Mouse (Mus musculus): ENCODE measurements at regions not wholly inside any gene's neighbourhood (a gene's known extent, or its start where the extent isn't known, plus 50 kb on each side); places are given as distances from the start of the nearest gene placed in this dataset.

DNA sequence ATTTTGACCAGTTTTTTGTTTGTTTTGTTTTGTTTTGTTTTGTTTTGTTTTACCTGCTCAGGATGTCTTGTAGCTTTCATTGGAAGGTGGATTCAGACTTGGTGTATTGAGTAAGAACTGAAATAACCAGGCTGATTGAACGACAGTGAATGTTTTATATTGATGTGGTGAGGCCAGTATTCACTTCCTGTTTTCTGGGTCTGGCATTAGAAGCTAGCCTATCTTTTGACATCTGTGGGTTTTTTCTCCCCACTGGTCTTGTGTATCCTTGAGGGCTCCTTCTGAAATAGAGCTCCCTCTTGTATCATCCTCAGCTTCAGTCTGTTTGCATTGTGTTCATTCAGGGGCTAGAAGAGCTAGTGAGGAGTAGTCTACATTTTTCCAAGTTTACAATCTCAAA, 175.5 kb downstream of the 1700129C05Rik start:
- no peak for DNase-seq

DNA sequence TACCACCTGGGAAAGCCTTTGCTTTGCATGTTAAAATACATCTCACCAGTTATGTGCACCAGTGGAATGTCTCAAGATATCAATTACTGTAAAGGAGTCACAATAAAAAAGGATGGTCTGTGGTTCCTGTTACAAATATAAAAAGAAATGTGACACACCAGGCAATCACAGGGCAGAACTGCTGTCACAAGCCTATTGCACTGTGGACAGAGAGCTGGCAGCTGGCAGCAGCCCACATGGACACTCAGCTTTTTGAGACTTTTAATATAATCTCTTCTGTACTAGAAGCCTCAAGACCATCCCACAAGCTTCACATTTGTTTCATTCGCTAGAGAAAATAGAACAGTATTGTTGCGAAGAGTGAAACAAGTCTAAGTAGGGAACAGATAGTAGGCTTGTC, 197.7 kb downstream of the 1700129C05Rik start:
- DNase-seq, result no peak

DNA sequence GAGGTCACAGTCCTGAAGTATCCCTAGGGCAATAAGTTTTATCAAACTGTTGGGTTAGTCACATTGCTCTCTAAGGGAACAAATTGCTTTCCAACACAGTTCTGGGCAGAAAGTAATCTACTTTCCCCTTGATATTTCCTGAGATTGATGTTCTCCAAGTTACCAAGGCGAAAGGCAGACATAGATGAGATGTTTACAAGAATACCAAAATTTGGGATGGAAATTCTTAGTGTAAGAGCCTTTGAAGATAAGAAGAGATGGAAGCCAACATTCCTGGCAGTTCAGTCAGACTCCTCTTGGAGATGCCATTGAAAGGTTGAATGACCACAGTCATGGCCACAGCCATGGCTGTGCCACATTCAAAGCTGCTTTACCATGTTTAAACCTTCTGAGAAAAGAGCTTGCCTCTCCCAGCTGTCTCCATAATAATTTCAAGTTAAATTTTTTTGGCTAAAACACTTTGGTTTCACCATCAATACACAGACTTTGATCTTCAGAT, 199.4 kb downstream of the 1700129C05Rik start:
- DNase-seq, result no peak

DNA sequence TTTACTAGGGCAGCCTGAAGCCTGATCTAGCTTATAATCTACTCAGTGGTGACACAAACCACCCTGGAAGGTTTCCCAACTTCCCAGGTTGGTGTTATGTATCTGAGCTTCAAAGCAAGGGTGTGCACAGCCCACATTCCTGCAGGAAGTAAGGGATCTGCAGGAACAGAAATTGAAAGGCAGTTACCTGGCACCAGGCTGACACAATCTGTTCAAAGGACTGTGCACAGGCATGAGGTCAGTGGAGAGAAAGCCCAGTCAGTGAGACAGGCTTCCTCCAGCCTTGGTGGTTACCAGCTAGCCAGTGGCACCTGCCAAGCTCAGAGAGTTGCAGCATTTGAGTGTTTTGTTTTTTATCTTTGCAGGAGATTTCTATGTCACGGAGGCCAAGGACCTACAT, 203.6 kb downstream of the 1700129C05Rik start:
- no peak for DNase-seq

DNA sequence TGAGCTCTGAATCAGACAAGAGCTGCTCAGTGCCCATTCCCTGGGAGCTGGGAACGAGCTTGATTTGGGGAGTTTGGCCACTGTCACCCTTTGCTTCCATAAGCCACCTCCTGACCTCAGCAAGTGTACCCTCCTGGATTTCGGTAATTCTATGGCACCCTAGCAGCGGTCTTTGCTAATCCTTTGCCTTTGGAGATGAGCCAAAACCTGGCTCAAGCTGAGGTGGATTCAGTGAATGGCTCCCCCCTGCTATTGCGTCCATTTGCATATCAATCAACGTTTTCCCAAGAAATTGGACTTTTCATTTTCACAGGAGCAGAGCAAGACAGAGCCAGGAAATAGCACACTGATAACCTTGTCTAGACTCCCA, 204.1 kb downstream of the 1700129C05Rik start:
- DNase-seq, result no peak

DNA sequence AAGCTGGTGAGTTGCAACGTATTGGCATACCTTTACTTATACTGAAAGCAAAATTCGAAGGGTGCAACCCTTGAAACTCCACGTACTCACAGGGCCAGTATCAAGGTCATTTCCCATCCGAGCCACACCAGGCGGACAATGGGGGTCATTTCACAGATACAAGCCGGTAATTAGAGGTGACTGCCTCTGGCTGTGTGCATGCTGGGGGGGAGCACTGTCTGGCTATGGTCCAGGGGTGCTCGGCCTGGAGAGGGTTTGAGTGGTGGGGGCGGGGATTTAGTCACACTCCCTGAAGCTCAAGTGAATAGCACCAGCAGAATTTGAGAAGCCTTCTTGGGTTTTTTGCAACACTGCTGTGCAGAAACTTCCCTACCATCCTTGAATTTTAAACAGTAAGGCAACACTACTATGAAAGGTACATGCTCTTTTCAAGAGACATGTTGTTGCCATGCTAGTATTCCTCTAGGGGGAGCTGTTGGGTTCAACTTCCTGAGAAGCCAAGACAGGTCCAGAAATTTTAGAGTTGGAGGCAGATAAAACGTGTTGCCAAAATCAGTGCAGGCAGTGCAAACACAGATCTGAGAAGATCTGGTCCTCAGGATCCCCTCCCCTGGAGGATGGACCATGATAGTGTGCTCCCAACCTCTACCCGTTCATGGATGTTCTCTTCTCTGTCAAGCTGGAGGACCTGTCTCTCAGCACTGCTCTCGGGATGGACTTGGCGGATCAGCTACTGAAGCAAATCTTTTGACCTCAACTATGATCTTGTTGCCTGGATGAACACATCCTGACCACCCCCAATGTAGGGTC, 204.7 kb downstream of the 1700129C05Rik start:
- no peak for DNase-seq

DNA sequence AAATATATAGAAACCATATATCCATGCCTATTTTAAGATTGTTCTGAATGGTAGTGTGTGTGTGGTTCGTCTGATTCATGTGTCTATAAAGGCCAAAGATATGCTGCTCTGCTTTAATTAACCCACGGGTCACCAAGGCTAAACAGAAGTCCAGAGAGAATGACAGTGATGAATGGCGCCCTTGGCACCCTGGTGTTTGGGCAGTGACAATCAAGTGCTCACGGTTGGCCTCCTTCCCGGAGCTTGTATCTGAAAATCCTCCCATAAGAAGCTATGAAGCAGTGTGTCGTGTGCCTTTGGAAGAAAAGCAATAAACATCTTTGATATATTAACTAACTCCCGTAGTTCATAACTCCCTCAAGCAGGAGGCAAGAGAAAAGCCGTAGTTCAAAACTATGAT, 205.4 kb downstream of the 1700129C05Rik start:
- peak; percentile 28 to 46 for DNase-seq

DNA sequence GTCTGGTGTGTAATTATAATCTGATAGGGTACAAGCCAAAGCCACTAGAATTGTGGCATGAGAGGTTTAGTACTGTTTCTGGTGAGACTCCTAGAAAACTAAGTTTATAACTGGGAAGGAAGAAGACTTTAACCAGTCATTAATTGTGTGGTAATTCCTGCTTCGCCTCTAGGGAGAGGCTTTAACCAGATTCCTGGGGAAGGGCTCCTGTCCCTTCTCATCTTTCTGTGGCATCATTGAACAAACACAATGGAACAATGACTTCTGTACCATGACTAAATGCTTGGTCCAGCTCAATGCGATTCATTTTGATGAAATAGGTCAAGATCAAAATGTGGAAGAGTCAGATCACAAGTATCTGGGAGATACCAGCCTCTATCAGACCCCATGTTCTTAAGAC, 206.6 kb downstream of the 1700129C05Rik start:
- no peak for DNase-seq

DNA sequence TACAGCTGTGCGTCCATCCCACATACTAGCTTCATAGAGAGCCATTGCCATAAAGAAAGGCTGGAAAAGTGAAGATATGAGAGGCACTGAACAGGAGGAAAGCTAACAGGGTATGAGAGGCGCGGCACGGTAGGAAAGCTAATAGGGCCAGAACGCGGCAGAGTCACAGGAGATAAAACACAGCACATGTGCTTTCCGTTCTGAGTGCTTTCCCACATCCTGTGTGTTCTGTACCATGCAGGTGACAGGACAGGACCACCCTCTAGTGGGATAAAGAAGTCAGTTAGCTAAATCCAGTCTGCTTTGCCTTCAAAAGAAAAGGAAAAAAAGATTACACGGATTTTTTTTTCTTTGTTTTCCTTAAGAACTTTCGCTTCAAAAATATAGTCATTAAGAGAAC, 224.8 kb downstream of the 1700129C05Rik start:
- DNase-seq, result no peak

DNA sequence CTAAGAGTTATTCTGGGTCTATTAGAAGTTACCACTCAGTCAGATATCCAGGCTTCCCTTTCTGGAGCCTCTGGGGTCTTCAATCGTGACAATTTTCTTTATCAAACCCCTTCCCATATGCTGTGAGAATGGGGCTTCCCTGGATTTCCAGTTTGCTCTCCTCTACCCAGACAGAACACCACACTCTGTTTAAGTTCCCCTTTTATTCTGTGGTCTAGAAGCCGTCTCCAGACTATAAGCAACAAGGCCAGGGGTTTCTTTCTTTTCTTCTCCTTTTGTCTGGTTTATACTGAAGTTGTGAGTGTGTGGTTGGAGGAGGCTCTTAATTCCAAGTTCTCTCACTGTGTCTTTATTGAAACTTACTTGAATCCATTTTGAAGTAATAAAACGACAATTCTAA, 225.5 kb downstream of the 1700129C05Rik start:
- DNase-seq, result no peak

DNA sequence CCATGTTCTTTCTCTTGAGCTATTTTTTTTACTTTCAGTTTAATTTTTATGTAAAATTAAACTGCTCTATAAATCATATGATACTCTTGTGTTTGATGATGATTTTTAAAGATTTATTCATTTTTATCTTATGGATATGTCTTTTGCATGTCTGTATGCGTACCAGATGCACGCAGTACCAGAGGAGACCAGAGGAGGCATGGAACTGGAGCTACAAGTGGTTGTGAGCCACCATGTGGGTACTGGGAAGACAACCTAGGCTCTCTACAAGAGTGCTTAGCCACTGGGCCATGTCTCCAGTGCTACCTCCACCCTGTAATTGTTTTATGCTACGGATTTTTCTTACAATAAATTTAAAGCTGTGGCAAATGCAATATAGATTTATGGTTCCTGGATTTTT, 227.8 kb downstream of the 1700129C05Rik start:
- DNase-seq, result no peak

DNA sequence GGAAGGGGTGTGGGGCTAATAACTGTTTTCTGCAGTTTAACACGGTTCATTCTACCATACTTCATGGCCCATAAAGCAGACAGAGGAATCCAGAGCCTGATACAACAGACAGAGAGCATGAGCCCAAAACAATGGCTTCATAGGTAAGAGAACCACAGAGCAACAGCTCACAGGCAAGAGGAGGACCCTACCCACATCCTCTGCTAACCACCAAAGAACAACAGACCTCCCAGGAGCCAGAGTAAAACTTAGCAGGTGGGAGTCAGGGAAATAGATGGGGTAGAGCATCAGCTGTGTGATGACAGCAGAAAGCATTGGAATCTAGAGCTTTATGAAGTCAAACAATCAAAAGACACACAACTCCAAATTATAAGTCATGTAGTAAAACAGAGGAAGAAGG, 231.8 kb downstream of the 1700129C05Rik start:
- no peak for DNase-seq

DNA sequence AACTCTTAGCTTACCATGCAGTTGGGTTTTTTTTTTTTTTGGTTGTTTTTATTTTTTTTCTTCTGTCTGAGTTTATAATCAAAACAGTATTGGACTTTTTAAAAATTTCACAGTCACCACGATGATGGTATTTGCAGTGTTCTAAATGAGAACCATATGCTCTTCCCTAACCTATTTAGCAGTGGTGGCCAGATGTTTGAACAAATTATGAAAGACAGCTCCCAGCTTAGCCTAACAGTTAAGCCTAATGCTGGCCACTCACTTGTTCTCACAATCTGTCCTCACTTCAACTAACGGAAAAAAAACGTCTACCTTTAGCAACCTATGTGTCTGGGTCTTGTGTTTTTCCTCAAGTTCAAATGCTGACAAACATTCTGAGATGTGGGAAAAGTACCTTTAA, 234.8 kb downstream of the 1700129C05Rik start:
- no peak for DNase-seq

DNA sequence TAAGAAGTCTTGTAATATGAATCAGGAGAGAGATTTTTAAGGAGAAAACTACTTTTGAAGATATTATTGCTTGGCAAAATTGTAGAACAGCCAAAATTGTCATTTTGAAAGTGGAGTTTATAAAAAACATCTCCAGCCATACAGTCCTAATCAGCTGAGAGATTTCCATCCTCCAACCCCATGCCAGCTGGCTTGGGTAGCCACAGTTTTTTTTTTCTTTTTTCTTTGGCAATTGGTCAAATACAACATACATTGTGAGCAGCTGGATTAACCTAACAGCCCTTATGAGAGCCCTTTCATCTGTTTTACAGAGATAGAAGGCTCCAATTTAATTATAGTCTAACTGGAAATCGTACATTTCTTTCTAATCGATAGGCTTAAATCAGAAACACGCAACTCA, 235.3 kb downstream of the 1700129C05Rik start:
- no peak for DNase-seq

DNA sequence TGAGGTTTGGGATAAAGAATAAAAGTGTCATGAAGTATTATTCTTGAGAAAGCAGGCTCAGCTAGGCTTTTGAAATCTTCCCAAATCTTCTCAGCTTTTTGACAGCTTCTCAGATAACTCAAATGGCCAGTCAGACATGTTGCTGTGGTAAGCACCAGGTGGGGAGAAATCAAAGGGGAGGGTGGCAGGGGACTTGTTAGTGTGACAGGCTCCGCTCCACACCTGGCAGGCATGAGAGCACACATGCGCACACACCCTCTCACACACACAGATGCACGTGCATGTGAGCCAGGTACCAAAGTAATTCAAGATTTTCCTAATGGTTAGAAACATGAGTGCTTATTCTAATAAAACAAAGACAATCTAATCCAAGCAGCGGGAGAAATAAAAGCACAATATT, 236.1 kb downstream of the 1700129C05Rik start:
- no peak for DNase-seq

DNA sequence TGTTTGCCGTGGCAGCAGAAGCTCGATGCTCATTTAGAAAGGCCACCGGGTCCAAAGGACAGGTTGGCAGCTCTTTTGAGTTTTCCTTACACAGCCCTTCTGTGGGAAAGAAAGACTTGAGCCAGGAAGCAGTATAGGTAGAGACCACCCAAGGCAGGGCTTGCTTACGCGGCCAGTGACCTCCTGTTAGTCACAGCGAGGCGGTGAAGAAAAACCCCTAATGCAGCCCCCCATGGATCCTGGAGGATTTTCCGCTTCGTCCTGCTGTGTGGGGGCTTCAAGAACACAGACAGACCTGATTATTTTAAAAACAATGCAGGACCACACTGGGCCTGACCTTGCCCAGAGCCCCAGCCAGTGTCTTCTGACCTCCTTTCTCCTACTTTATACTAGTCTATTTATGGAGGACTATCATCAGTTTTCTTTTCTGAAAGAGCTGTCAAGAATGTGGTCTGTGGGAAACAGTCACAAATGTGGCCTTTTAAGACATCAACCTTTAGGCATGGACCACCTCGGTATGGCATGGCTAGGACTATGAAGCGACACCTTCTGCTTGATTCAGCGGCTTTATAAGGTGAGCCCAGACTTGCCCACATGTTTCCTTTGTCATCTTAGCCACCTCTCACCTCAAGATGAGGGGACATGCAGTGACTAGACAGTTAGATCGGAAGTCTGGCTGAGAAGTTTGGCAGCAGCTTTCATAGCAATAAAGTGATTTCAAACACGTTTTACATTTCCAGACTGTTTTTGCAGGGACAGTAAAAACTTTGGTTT, 274.3 kb downstream of the 1700129C05Rik start:
- peak in 1 of 2 experiments; percentile 8 for DNase-seq

DNA sequence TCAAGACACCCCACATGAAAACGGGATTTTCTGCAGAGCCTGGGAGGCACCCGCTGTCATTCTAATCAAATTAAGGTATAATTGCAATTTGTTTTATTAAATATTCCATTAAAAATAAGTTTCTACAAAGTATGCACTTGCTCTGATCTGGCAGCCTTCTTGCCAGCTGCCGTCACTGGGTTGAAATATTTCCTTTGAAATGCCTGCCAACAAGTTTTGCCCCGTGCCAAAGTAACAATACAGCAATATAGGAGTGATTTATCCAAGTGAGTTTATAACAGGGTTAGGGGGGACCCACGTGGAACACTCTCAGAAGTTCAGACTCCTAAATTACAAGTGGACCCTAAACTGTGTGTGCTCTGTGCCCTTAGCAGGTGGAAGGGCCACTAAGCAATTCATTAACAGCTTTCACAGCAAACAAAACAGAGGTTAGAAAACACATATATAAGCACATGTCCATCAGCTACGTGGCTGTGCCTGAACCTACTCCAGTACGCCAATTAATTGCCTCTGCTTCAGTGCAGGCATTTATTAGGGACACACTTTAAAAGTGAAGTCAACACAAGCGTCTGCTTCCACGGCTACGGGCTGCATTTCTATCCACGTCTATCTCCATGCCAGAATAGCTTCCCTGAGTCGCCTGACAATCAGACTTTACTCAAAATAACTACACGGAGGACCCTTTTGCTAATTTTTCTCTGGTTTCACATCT, 275.1 kb downstream of the 1700129C05Rik start:
- DNase-seq, result peak in 1 of 2 experiments; percentile 9

DNA sequence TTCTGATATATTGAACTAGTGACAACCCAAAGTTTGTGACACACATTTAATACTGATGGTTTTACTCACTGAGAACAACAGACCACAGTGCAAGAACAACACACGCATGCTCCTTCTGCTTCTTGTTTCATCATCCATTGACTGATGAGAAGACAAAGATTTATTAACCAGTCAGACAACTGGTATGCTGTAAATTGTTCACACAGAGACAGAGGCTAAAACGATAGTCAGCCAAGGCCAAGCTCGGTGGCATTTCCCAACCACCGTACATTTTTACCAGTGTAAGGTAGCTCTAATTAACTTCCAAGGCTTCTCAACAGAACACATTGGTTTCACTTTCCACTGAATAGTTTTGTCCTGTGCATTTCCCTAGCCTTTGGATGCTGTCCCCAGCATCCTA, 287.8 kb downstream of the 1700129C05Rik start:
- no peak for DNase-seq

DNA sequence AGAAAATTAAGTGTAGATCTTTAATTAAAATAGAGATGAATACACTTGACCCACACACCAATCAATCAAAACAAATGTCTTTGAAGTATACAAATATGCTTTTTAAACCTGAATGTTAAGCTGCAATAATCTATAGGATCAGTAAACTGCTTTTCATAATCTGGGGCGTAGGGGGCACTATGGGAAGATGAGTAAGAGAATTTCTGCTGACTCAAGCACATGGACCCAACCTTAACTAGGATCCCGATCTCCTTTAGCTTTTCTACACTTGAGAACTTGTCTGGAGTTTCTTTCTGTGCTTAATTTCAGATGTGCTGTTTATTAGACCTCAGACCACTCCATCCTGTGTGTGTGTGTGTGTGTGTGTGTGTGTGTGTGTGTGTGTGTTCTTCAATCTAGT, 298.1 kb downstream of the 1700129C05Rik start:
- no peak for DNase-seq

DNA sequence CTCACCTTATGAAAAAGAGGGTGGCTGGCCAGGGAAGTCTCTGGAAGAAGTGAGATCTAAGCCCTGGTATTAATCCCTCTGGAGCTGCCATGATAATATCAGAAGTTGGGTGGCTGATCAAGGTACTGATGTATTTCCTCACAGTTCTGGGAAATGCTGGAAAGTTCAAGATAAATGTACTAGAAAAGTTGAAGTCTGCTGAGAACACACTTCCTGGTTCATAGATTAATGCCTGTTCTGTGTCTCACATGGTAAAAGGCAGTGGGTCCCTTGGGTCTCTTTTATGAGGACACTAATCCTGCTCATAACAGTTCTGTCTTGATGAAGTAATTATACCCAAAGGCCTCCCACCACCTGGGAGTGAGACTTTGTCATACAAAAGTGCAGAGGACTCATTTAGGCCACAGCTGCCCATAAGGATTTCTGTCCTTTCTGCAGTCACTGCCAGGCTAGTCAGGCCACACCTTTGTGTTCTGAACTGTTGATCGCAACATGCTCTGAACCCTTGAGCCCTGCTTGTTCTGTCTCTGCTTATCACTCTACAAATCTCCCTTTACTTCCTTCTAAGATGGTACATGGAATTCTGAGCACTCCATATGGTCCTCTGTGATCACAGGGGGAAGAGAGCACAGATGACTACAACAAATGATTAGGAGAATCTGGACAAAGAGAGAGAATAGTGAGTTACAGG, 300.4 kb downstream of the 1700129C05Rik start:
- no peak for DNase-seq

DNA sequence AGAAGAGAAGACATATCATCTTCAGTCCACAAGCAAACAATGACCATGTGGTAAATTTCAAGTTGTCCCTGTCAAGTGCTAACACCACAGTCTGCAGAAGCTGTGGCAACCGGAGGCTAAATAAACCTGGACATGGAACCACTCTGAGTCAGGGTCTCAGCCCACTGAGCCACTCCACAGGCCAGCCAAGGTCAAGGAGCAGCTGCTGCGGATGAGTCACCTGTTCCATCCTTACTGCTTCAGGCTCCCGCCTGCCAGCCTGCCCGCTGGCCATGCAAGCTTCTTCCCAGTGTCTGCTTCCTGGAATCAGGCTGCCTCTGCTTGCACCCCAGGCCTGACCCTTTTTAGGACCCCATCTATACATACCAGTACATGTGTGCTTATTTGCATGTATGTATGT, 319.8 kb downstream of the 1700129C05Rik start:
- no peak for DNase-seq

DNA sequence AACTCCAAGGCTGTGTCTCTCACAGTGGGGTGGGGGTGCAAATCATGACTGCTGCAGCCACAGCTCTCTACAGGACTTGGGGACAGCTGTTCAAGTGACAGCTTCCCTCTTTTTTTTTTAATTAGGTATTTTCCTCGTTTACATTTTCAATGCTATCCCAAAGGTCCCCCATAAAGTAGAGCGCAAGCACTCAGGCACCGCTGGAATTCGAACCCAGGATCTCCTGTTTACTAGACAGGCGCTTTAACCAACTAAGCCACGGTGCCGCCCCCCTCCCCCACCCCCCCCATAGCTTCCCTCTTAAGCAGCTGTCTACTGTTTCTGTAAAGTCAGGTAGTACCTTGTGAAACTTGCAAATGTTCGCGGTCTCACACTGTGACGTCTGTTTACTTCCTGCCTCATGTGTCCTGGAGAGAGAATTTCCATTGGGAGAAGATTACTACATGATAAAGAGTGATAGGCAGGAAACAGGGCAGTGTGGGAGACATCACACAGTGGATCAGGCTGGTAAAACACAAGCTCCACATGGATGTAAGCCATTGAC, 324.7 kb downstream of the 1700129C05Rik start:
- peak in 1 of 2 experiments; percentile 35 for DNase-seq

DNA sequence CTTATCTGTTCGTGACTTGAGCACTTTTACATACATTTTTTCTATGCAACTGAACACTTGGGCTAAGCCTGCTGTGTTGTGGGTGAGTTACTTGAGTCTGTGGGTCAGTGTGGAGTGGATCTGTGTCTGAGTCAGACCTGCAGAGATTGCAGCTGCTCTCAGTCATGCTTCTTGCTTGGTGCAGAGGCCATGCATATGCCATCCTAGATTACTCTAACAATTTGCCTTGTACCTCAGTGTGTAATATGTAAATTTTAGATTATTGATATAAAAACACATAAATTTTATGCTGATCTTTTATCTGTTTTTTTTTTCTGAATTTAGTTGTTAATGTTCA, 326.2 kb downstream of the 1700129C05Rik start:
- DNase-seq, result no peak
